Mouse (Mus musculus): Measurements from ENCODE around the gene Otx2.

The Otx2 gene

DNA sequence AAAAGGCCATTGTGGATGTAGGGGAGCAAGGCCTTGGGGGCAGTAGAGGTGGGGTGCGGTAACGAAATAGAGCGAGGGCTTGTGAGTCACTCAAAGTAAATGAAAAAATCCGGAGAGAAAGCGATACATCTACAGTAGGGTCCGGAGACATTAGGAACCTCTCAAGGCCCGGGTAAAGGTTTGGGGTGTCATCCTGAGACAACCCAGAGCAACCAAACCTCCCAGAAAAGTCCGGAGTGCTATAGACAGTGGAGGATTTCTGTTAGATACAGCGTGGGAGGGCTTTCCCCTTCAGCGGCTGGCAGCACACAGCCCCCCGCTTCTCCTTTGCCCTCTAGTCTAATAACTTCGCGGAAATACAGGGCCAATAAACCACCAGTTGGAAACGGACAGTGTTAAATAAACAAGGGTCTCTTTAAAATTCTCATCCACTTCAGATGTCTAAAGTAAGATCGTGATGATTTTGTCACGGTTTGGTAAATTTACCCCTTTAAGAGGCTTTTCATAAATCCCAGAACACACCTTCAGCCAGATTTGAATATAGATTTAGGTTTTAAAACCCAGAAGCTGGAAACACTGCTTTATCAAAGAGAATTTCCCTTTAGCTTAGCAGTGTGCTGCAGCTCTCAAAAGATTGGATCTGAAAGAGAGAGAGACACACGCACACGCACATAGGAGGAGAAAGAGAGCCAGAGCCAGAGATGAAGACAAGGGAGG lies 3.9 kb downstream of the Otx2 start:
- in situ Hi-C loops (cut with MboI, MseI): no loop called here

- in situ Hi-C loops (cut with MboI, MseI): no loop called here
These were observed 4.8 kb downstream of the Otx2 start for GRCm38 (mm10) chr14:48668761-48669303.

DNA sequence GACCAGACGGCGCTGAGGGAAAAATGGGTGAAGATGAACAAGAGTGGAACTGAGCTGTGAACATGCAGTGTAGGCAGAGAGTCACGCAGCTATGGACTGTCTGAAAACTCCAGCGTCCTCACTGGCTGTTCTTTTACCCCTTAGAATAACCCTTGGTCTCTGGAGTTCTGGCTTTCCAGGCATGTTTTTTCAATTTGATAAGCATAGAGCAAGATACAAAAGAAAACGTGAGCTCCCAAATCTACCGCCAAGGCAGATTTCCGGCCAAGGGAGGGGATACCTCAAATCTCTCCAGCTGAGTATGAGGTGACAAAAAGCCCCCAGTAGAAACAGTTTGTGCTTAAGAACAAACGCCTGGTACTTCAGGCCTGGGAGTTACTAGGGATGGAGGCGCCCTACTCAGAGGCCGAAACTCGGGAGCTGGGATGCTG lies 5.6 kb downstream of the Otx2 start:
- in situ Hi-C loops (cut with MboI, MseI): no loop called here

DNA sequence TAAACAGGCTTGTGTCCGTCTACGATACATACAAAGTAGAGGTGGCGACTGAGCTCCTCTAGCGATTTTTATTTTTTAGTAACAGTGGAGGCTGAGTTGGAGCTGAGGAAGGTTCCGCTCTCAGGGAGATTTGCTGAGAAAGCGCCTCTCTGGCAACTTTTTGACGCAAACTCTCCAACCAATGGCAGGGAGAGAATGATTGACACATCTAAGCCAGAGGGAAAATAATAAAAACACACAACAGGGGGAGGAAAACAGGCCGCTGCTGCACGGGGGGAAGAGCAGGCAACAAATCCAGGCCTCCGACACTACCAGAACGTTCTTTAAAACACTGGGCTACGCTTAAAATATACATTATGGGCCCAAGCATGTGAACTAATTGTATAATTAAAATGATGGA lies 6.2 kb downstream of the Otx2 start:
- in situ Hi-C loops (cut with MboI, MseI): no loop called here

- in situ Hi-C loops (cut with MboI, MseI): no loop called here
These were observed 6.8 kb downstream of the Otx2 start for GRCm38 (mm10) chr14:48666771-48667170.

GRCm38 (mm10) chr14:48665816-48666661 lies 7.6 kb downstream of the Otx2 start:
- in situ Hi-C loops (cut with MboI, MseI): no loop called here

DNA sequence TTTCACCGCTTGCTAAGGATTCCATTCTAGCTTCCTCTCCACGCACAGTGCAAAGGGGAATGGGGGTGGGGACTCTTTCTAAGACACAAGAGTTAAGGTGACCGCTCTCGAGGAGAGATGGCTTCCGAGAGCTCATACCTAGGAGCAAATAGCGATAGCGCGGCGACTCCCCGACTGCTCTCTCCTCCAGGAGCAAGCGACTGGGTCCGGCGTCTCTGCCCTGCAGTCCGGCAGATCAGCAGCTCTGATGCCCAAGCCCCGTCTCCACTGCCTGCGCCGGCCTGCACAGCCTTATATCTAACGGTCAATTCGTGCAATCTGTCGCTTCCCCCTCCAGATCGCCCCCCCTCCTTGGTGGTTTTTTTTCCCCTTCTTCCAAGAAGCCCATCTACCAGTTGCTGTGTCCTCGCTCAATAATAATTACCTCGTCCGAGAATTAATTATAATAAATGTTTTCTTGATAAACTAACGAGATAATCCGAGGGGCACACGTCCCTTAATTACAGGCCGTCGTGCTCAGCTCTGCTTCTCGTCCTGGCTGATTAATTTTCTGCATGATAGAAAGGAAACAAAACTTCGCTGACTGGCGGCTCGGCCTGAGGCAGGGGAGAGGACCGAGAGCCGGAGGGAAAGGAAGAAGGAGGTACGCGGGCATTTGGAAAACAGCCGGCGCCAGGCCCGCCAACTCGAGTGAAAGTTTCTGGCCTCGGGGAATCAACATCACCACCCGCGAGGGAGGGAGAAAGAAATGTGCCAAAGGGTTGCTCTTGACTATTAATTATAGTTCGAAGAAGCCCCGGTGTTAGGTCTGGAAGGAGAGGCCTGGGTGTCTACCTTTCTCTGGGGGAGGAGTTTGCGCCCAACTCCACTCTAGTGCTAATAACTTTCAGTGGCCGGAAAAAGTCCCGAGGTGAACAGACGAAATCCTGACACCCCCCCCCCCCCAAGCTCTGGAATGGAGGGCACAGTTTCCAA lies 8.5 kb downstream of the Otx2 start:
- in situ Hi-C loops (cut with MboI, MseI): no loop called here

- in situ Hi-C loops (cut with MboI, MseI): no loop called here
These were observed 9.4 kb downstream of the Otx2 start for GRCm38 (mm10) chr14:48664001-48664810.

GRCm38 (mm10) chr14:48663531-48663930 lies 10.1 kb downstream of the Otx2 start:
- in situ Hi-C loops (cut with MboI, MseI): no loop called here

- in situ Hi-C loops (cut with MboI, MseI): no loop called here
These were observed 10.9 kb downstream of the Otx2 start for GRCm38 (mm10) chr14:48662568-48663236.

DNA sequence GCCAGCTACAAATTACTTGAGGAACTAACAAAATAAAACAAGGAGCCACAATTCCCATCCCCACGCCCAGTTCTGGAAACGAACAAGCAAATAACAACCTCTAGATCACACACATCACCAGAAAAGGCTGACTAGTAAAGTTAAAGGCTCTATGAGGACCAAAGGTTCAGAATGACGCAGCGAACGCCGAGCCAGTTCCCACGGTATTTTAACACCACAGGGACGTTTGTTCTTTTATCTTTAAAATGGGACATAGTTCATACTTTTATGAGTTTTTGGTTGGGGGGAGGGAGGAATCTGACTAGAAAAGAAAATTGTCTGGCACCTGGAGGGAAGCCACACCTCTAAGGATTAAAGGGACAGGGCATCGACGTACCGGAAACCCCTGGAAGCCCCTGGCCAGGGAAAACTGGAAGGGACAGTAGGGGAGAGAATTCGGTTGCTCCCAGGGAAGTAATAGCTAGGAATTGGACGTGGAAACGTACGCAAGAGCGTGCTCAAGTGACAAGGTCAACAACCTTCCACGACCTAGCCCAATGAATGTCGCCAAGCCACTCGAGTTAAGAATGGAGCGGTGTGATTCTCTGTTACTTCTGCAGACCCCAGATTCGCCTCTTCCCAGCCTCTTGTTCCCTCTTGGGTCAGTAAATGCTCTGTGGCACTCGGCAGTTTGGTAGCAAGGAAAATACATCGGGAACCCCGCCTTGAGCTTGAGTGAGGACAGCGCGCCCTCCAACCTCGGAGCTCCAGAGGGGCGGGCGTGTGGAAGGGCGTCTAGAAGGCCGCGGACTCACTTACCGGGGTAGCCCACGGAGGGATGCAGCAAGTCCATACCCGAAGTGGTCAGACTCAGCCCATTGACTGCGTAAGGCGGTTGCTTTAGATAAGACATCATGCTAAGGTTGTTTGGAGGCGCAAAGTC lies 11.7 kb downstream of the Otx2 start:
- in situ Hi-C loops (cut with MboI, MseI): no loop called here

GRCm38 (mm10) chr14:48661151-48661550 lies 12.5 kb downstream of the Otx2 start:
- in situ Hi-C loops (cut with MboI, MseI): no loop called here

- in situ Hi-C loops (cut with MboI, MseI): no loop called here
These were observed 13.0 kb downstream of the Otx2 start for GRCm38 (mm10) chr14:48660593-48660992.

- in situ Hi-C loops (cut with MboI, MseI): no loop called here
These were observed 14.0 kb downstream of the Otx2 start for GRCm38 (mm10) chr14:48659661-48660060.

- in situ Hi-C loops (cut with MboI, MseI): no loop called here
These were observed 16.4 kb downstream of the Otx2 start for GRCm38 (mm10) chr14:48657241-48657640.

- in situ Hi-C loops (cut with MboI, MseI): no loop called here
These were observed 16.9 kb downstream of the Otx2 start for GRCm38 (mm10) chr14:48656711-48657110.

DNA sequence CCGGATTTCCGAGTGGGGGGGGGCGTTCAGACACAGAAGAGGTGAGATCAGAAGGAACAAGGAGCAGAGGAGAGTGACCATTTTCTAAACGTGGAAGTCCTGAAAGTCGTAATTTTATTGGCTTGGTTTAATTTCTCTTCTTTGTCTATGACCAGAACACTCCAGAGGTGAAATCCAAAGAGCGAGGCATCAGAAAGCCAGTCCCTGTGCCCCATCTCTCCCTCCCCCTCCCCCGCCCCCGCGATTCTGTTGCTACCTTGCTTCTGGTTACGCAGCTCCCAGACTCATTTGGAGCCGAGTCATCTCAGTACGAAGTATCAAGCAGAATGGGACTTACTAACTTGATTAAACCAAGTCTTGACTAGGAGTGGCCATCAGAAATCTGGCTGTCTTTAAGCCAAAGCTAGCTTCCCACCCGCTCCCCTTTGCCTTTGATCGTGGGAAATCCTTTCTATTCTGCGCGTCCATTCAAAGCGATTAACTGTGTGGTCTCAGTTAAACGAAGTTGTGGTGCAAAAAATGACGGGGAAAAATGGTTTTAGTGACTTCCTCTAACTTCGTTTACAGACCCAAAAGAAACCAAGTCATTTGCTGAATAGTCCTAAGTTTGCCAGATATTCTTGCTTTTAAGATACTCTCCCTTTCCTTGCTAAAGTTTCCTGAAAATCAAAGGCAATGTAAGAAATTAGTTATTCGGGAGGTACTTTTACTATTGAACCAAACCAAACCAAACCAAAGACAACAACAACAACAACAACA lies 17.6 kb downstream of the Otx2 start:
- in situ Hi-C loops (cut with MboI, MseI): no loop called here

GRCm38 (mm10) chr14:48655073-48655791 lies 18.4 kb downstream of the Otx2 start:
- in situ Hi-C loops (cut with MboI, MseI): no loop called here
